Mouse (Mus musculus) bone marrow macrophage, adult 2 months (primary cell): ENCODE measurements at regions not wholly inside any gene's neighbourhood (a gene's known extent, or its start where the extent isn't known, plus 50 kb on each side); places are given as distances from the start of the nearest gene placed in this dataset.

Experiments
- CTCF ChIP-seq: IDR thresholded peaks from 2 replicates; pipeline ENCODE4 v1.5.1; 2012; ENCODE audit warnings: low read depth, mild to moderate bottlenecking, low read length, moderate library complexity
- POLR2A ChIP-seq: IDR thresholded peaks from 2 replicates; pipeline ENCODE4 v1.6.1; 2012; ENCODE audit warnings: mild to moderate bottlenecking, low read depth, low read length, borderline replicate concordance

DNA sequence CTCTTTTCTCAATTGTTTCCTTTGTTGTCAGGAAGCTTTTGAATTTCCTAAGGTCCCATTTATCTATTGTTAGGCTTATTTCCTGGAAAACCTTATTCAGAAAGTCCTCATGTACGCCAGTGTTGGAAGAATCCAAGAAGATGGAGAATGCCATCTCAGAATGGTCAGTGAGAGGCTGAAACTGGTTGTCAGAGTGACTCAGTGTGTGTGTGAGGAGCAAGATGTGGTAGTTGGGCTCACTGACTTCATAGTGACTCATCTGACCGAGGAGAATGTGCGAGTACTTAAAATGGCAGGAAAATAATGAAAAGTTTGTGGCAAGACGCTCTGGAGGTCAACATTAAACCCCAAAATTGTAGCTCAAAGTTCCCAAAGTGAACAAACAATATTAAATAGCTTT lies 59.4 kb upstream of the Pum3 start:
- TF ChIP-seq POLR2A (no peak), CTCF (no peak)
